In the genomic region with DNA sequence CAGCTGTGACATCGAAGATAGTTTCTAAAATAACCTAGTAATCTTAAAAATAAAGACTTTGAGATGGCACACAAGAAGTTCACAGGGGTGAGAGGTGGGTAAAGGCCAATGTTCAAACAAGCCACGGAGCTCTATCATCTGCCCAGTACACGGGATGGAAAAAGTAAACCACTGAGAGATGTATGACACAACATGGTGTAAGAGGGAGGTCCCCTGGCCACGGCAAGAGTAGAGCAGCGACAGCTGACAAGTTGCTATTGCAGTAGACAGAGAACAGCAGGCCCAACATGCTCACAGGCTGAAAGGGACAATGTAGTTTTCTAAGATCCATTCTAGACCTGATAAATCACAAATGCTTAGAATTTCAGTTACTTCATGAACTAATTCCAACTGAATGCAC, we compare ENCODE assay signal across 12 mouse cellular contexts.
"Had no signal": no experiment of that assay in that cellular context is flagged by ENCODE, and none has a peak within 500 bp of the region (broad histone marks: within the 10 kb centered on the region; RNA-seq: fewer than 3 reads in every experiment).

No protein-coding gene starts in this region.

- H3K27ac ChIP-seq: limb, embryonic 15.5 days; liver, embryonic 13.5 days; midbrain, embryonic 13.5 days; neural tube, embryonic 15.5 days had no signal

- H3K36me3 ChIP-seq: limb, embryonic 15.5 days; liver, embryonic 13.5 days; midbrain, embryonic 13.5 days; neural tube, embryonic 15.5 days had no signal

- H3K4me2 ChIP-seq: limb, embryonic 15.5 days; liver, embryonic 13.5 days; midbrain, embryonic 13.5 days; neural tube, embryonic 15.5 days had no signal

- H3K4me1 ChIP-seq: limb, embryonic 15.5 days; liver, embryonic 13.5 days; neural tube, embryonic 15.5 days had no signal

- H3K4me3 ChIP-seq: limb, embryonic 15.5 days; liver, embryonic 13.5 days; midbrain, embryonic 13.5 days; myocyte; neural tube, embryonic 15.5 days had no signal

- H3K9me3 ChIP-seq: limb, embryonic 15.5 days; liver, embryonic 13.5 days; midbrain, embryonic 13.5 days; neural tube, embryonic 15.5 days had no signal

- H3K27me3 ChIP-seq: limb, embryonic 15.5 days; liver, embryonic 13.5 days; midbrain, embryonic 13.5 days; neural tube, embryonic 15.5 days had no signal

- ATAC-seq: intestine, postnatal 0 days; midbrain, embryonic 13.5 days had no signal

- H3K9ac ChIP-seq: limb, embryonic 15.5 days; liver, embryonic 13.5 days; midbrain, embryonic 13.5 days; neural tube, embryonic 15.5 days had no signal

- DNase-seq: kidney, adult 8-10 months; kidney, postnatal 25 days; liver, embryonic 13.5 days; right cerebral cortex, postnatal 4 days; spleen, adult 18-20 months; thymus, adult 18-20 months; thymus, postnatal 14 days had no signal
